7 mouse cellular contexts compared by ENCODE assay signal in genomic region chr15:27788122-27788759, GRCm38 (mm10).
DNase-seq lines count a peak whose midpoint lies in the region; ATAC-seq and TF ChIP-seq lines count a peak whose summit lies in the region.

No protein-coding gene starts in this region.

- H3K36me3 ChIP-seq in forebrain, postnatal 0 days (ENCODE audit: insufficient read depth), result 0 out of 2 replicates have a peak, but pooled peaks cover 3% of the 10 kb centered on the region
- H3K36me3 ChIP-seq in intestine, embryonic 14.5 days (ENCODE audit: control insufficient read depth, insufficient read depth, low read length), result no peaks in the 10 kb centered on the region
- no peaks in the 10 kb centered on the region for H3K36me3 ChIP-seq in midbrain, embryonic 11.5 days (ENCODE audit: control insufficient read depth, insufficient read depth, low read length)

- H3K9me3 ChIP-seq in forebrain, postnatal 0 days (ENCODE audit: low read length), result no peaks in the 10 kb centered on the region
- no peaks in the 10 kb centered on the region for H3K9me3 ChIP-seq in intestine, embryonic 14.5 days (ENCODE audit: control insufficient read depth, low read length)
- H3K9me3 ChIP-seq in midbrain, embryonic 11.5 days (ENCODE audit: control insufficient read depth, low read length), result no peaks in the 10 kb centered on the region

- peak; percentile 59 for ATAC-seq in forebrain, postnatal 0 days
- ATAC-seq in intestine, embryonic 14.5 days (replicated peaks; ENCODE audit: low FRiP score, low TSS enrichment, low read depth), result peak; percentile 75
- peak; percentile 65 for ATAC-seq in midbrain, embryonic 11.5 days (ENCODE audit: low FRiP score)

- peak overlapping the region; percentile 47 for H3K9ac ChIP-seq in forebrain, postnatal 0 days
- H3K9ac ChIP-seq in intestine, embryonic 14.5 days (ENCODE audit: low read length), result peak overlapping the region; percentile 46
- H3K9ac ChIP-seq in midbrain, embryonic 11.5 days (ENCODE audit: low read length), result peak overlapping the region; percentile 20

- H3K4me3 ChIP-seq in forebrain, postnatal 0 days (ENCODE audit: low read depth, low read length), result peak overlapping the region; percentile 25
- H3K4me3 ChIP-seq in intestine, embryonic 14.5 days (ENCODE audit: low read depth, low read length), result peak overlapping the region; percentile 40
- peak overlapping the region; percentile 4 for H3K4me3 ChIP-seq in midbrain, embryonic 11.5 days (ENCODE audit: low read depth, low read length)

- peak; percentile 41 for DNase-seq in urinary bladder, postnatal 14 days (ENCODE audit: low spot score)
- no peak for DNase-seq in urinary bladder, adult 2 months (ENCODE audit: low spot score)
- DNase-seq in forebrain, postnatal 0 days, result peak; percentile 63
- peak; percentile 78 for DNase-seq in intestine, embryonic 14.5 days (ENCODE audit: low spot score)
- peak; percentile 87 for DNase-seq in midbrain, embryonic 11.5 days (ENCODE audit: low spot score, missing footprints)
- DNase-seq in urinary bladder, postnatal 25 days (ENCODE audit: low spot score), result no peak
- no peak for DNase-seq in spleen, postnatal 36 days (ENCODE audit: low spot score in 2 of 2)

- peak overlapping the region; percentile 73 for H3K27ac ChIP-seq in forebrain, postnatal 0 days (ENCODE audit: low read depth, low read length)
- H3K27ac ChIP-seq in intestine, embryonic 14.5 days (ENCODE audit: low read depth), result peak overlapping the region; percentile 83
- peak overlapping the region; percentile 52 for H3K27ac ChIP-seq in midbrain, embryonic 11.5 days (ENCODE audit: low read depth, low read length)

- peak overlapping the region; percentile 38 for H3K4me2 ChIP-seq in forebrain, postnatal 0 days (ENCODE audit: low read depth)
- H3K4me2 ChIP-seq in intestine, embryonic 14.5 days (ENCODE audit: low read length), result peak overlapping the region; percentile 54
- H3K4me2 ChIP-seq in midbrain, embryonic 11.5 days, result no peak overlapping the region; the same call in 1 of the 2 replicates

- 10% methylated on average over 17 of the region's 17 CpGs for WGBS in forebrain, postnatal 0 days
- WGBS in intestine, embryonic 14.5 days, result 22% methylated on average over 17 of the region's 17 CpGs
- 44% methylated on average over 17 of the region's 17 CpGs for WGBS in midbrain, embryonic 11.5 days

- TF ChIP-seq CTCF in forebrain, postnatal 0 days (IDR thresholded peaks at IDR 0.05; ENCODE audit: low read depth), result no peak

- H3K27me3 ChIP-seq in forebrain, postnatal 0 days (ENCODE audit: insufficient read depth, low read length), result no peaks in the 10 kb centered on the region
- H3K27me3 ChIP-seq in intestine, embryonic 14.5 days (replicated peaks; ENCODE audit: control insufficient read depth, insufficient read depth, low read length), result no peaks in the 10 kb centered on the region
- no peaks in the 10 kb centered on the region for H3K27me3 ChIP-seq in midbrain, embryonic 11.5 days (ENCODE audit: control insufficient read depth, insufficient read depth, low read length)

- peaks cover 53% of the 10 kb centered on the region for H3K4me1 ChIP-seq in forebrain, postnatal 0 days (ENCODE audit: insufficient read depth)
- H3K4me1 ChIP-seq in intestine, embryonic 14.5 days (replicated peaks; ENCODE audit: control insufficient read depth, insufficient read depth, low read length), result peaks cover 64% of the 10 kb centered on the region
- peaks cover 31% of the 10 kb centered on the region for H3K4me1 ChIP-seq in midbrain, embryonic 11.5 days (ENCODE audit: control insufficient read depth, insufficient read depth, low read length)

Comparison
In these comparisons a context has a peak if more than half of its experiments do, and no peak if none do; other contexts are left out.
1. DNase-seq: peak in urinary bladder, postnatal 14 days (single experiment), forebrain, postnatal 0 days (single experiment), intestine, embryonic 14.5 days (single experiment) and midbrain, embryonic 11.5 days (single experiment); none in urinary bladder, adult 2 months (single experiment), urinary bladder, postnatal 25 days (single experiment) and spleen, postnatal 36 days (0 of 2).
2. Peak in every context shown above with its lines, with median percentiles within 50 percentile points of each other: ATAC-seq, H3K27ac ChIP-seq, H3K4me3 ChIP-seq and H3K9ac ChIP-seq.